ENCODE assay signal across 7 mouse cellular contexts in the genomic region with DNA sequence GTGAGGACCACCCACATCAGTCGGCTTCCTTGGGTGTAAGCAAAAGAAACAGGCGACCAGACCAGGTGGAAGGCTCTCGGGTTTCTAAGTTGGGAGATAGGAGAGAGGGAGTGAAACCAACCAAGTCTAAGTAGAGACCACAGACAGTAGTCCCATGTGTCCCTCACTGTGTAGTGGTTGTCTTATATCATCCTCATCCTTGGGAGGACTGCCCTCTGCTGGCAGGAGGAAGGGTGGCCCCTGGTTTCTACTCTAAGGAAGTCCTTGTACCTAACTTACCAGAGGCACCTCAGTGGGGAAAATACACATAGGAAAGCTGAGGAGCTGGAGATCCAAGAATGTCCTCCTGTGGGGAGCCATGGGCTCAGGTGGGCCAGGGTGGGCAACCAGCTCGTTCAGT. TPM values are rescaled to one million over a fixed set of nuclear protein-coding genes. Genes with fewer than 3 reads are reported as not detected.
DNase-seq lines count a peak whose midpoint lies in the region; TF ChIP-seq lines count a peak whose summit lies in the region.

No protein-coding gene starts in this region.

- H3K9me3 ChIP-seq in E14TG2a.4 (ENCODE audit: low read length) = no peaks in the 10 kb centered on the region
- H3K9me3 ChIP-seq in hindbrain, embryonic 10.5 days = no peaks in the 10 kb centered on the region

- peaks cover 17% of the 10 kb centered on the region for H3K4me1 ChIP-seq in E14TG2a.4 (replicated peaks; ENCODE audit: low read depth, low read length)
- peaks cover 11% of the 10 kb centered on the region for H3K4me1 ChIP-seq in hindbrain, embryonic 10.5 days (replicated peaks)

- H3K36me3 ChIP-seq in E14TG2a.4 (ENCODE audit: insufficient read depth, low read length) = no peaks in the 10 kb centered on the region
- H3K36me3 ChIP-seq in hindbrain, embryonic 10.5 days = no peaks in the 10 kb centered on the region
- no peaks in the 10 kb centered on the region for H3K36me3 ChIP-seq in splenic B cell, adult 2 months (ENCODE audit: control insufficient read depth, insufficient read depth, low read length, poor library complexity, severe bottlenecking)

- H3K27me3 ChIP-seq in E14TG2a.4 (ENCODE audit: insufficient read depth, low read length) = peaks cover 36% of the 10 kb centered on the region
- H3K27me3 ChIP-seq in hindbrain, embryonic 10.5 days (ENCODE audit: insufficient read depth, poor library complexity, severe bottlenecking) = no peaks in the 10 kb centered on the region
- no peaks in the 10 kb centered on the region for H3K27me3 ChIP-seq in splenic B cell, adult 2 months (ENCODE audit: control insufficient read depth, insufficient read depth, low read length, poor library complexity, severe bottlenecking)

- no peak overlapping the region for H3K27ac ChIP-seq in hindbrain, embryonic 10.5 days

- H3K4me3 ChIP-seq in E14TG2a.4 (replicated peaks; ENCODE audit: low read length) = no peak overlapping the region
- H3K4me3 ChIP-seq in hindbrain, embryonic 10.5 days = no peak overlapping the region

- peak; percentile 79 for TF ChIP-seq CTCF in E14TG2a.4 (conservative IDR thresholded peaks at IDR 0.05; ENCODE audit: low read length)

- WGBS in hindbrain, embryonic 10.5 days = 41% methylated on average over 4 of the region's 4 CpGs

- DNase-seq in NIH3T3 (ENCODE audit: low read depth) = peak; percentile 66
- DNase-seq in cerebellum, postnatal 4 days (ENCODE audit: low spot score in 2 of 2) = peak; percentile 55 to 65
- peak; percentile 72 for DNase-seq in hindbrain, embryonic 10.5 days (ENCODE audit: low spot score)
- DNase-seq in layer of hippocampus, adult 8-10 months (ENCODE audit: low spot score in 2 of 2) = peak; percentile 45 to 78
- DNase-seq in lung, postnatal 36 days = peak; percentile 64
- DNase-seq in splenic B cell, adult 2 months (ENCODE audit: low read depth, low spot score) = peak; percentile 33

RNA-seq across cellular contexts. Expression of gene Rspo4, which starts 23.8 kb away (rescaled TPM):
- polyA plus RNA-seq in hindbrain, embryonic 10.5 days (2016; fragmentation: Nextera tagmentation; extraction: Ambion mirVana) = 0.77 and 1.3 TPM in 2 replicates
- not detected for total RNA-seq in layer of hippocampus, adult 8-10 months (2022)

RNA-seq across cellular contexts. Expression of gene Angpt4, which starts 44.5 kb away (rescaled TPM):
- 0.22 and 0.31 TPM in 2 replicates for polyA plus RNA-seq in hindbrain, embryonic 10.5 days (2016; fragmentation: Nextera tagmentation; extraction: Ambion mirVana)
- under 1 TPM in 1 of 4 experiments, not detected in 3; 0.14 TPM for total RNA-seq in layer of hippocampus, adult 8-10 months (2022)
